Mouse (Mus musculus) CH12.LX (cell line): Measurements from ENCODE around the gene Uchl1. TPM values are rescaled to one million over a fixed set of nuclear protein-coding genes. Genes with fewer than 3 reads are reported as not detected.

Experiments used
- DNase-seq: peaks from one replicate; pipeline ENCODE4 v3.0.0-alpha.2; 2013; ENCODE audit errors: extremely low read depth
- H3K27ac ChIP-seq: 2 replicates; pipeline ENCODE4 v1.5.1; 2012; ENCODE audit warnings: low read depth, mild to moderate bottlenecking, control low read depth, moderate library complexity; ENCODE audit not compliant: insufficient read depth
- H3K27me3 ChIP-seq: replicated peaks from 2 replicates; pipeline ENCODE3; 2012; ENCODE audit warnings: inconsistent platforms
- H3K36me3 ChIP-seq, 2 experiments: replicated peaks in 1 of 2; 2 replicates each; pipeline versions ENCODE3 to v1.6.1; 2012; ENCODE audit warnings: inconsistent platforms in 1 of 2, low read length in 1 of 2, mild to moderate bottlenecking in 1 of 2, mixed read lengths in 1 of 2, moderate library complexity in 1 of 2; ENCODE audit not compliant: control insufficient read depth in 1 of 2, insufficient read depth in 1 of 2
- H3K4me1 ChIP-seq, 2 experiments: 2 replicates each; pipeline ENCODE4 v1.6.1; 2012; ENCODE audit warnings: inconsistent platforms in 1 of 2, moderate library complexity in 1 of 2; ENCODE audit not compliant: insufficient read depth in 2 of 2, control insufficient read depth in 1 of 2
- H3K4me2 ChIP-seq: 2 replicates; pipeline ENCODE4 v1.6.1; 2012; ENCODE audit warnings: low read depth, mild to moderate bottlenecking, control low read depth; ENCODE audit not compliant: poor library complexity, insufficient read depth, severe bottlenecking
- H3K4me3 ChIP-seq, 3 experiments: fragments of 150-350 bp in 1 of 3; sonication (generic) in 1 of 3; replicated peaks in 1 of 3; 2 replicates each; pipeline versions ENCODE3 to v1.5.1; 2011 to 2012; ENCODE audit warnings: low read depth in 2 of 3, low read length in 2 of 3, mild to moderate bottlenecking in 2 of 3, moderate library complexity in 2 of 3, control low read depth in 1 of 3, improper control_type of control experiment in 1 of 3, inconsistent platforms in 1 of 3, mixed read lengths in 1 of 3; ENCODE audit not compliant: poor library complexity in 1 of 3
- H3K79me2 ChIP-seq: replicated peaks from 2 replicates; pipeline ENCODE4 v1.6.1; 2012; ENCODE audit warnings: mild to moderate bottlenecking, moderate library complexity; ENCODE audit not compliant: control insufficient read depth, poor library complexity, insufficient read depth, severe bottlenecking; ENCODE audit errors: extremely low read depth
- H3K9ac ChIP-seq: 2 replicates; pipeline ENCODE4 v1.6.1; 2012; ENCODE audit warnings: low read depth, mild to moderate bottlenecking, control low read depth, moderate library complexity; ENCODE audit not compliant: insufficient read depth
- H3K9me3 ChIP-seq: replicated peaks from 2 replicates; pipeline ENCODE3; 2012; ENCODE audit warnings: low read length, inconsistent platforms, mixed read lengths
- BHLHE40 ChIP-seq: IDR thresholded peaks from 2 replicates; pipeline ENCODE4 v1.6.1; 2011; ENCODE audit warnings: mild to moderate bottlenecking, low read depth, low read length, improper control_type of control experiment
- EP300 ChIP-seq: IDR thresholded peaks from 2 replicates; pipeline ENCODE4 v1.6.1; 2011; ENCODE audit warnings: low read length, improper control_type of control experiment
- GABPA ChIP-seq: IDR thresholded peaks from 2 replicates; pipeline ENCODE4 v1.6.1; 2012; ENCODE audit warnings: low read depth, low read length, improper control_type of control experiment, inconsistent platforms; ENCODE audit not compliant: insufficient replicate concordance
- HCFC1 ChIP-seq: IDR thresholded peaks from 2 replicates; pipeline ENCODE4 v1.6.1; 2012; ENCODE audit warnings: low read depth, mild to moderate bottlenecking, inconsistent platforms, low read length, improper control_type of control experiment
- JUND ChIP-seq: conservative IDR thresholded peaks from 2 replicates; pipeline ENCODE4 v1.6.1; 2011; ENCODE audit warnings: low read depth, low read length, improper control_type of control experiment
- MAFK ChIP-seq: IDR thresholded peaks from 2 replicates; pipeline ENCODE4 v1.6.1; 2011; ENCODE audit warnings: low read length, improper control_type of control experiment; ENCODE audit not compliant: insufficient replicate concordance
- MAX ChIP-seq: IDR thresholded peaks from 2 replicates; pipeline ENCODE4 v1.6.1; 2011; ENCODE audit warnings: low read length, improper control_type of control experiment
- MEF2A ChIP-seq: IDR thresholded peaks from 2 replicates; pipeline ENCODE4 v1.6.1; 2014; ENCODE audit warnings: low read depth, mild to moderate bottlenecking, inconsistent platforms, low read length, improper control_type of control experiment, borderline replicate concordance
- MYC ChIP-seq: IDR thresholded peaks from 2 replicates; pipeline ENCODE4 v1.6.1; 2011; ENCODE audit warnings: low read depth, mild to moderate bottlenecking, improper control_type of control experiment, low read length
- NRF1 ChIP-seq: IDR thresholded peaks from 2 replicates; pipeline ENCODE4 v1.6.1; 2014; ENCODE audit warnings: low read depth, mild to moderate bottlenecking, inconsistent platforms, low read length, improper control_type of control experiment, moderate library complexity
- RAD21 ChIP-seq: IDR thresholded peaks from 2 replicates; pipeline ENCODE4 v1.6.1; 2011; ENCODE audit warnings: low read depth, mild to moderate bottlenecking, low read length, improper control_type of control experiment, moderate library complexity
- RCOR1 ChIP-seq: conservative IDR thresholded peaks from 2 replicates; pipeline ENCODE4 v1.6.1; 2012; ENCODE audit warnings: low read depth, mild to moderate bottlenecking, inconsistent platforms, low read length, improper control_type of control experiment
- SMC3 ChIP-seq: IDR thresholded peaks from 2 replicates; pipeline ENCODE4 v1.6.1; 2011; ENCODE audit warnings: low read depth, low read length, improper control_type of control experiment
- TBP ChIP-seq: conservative IDR thresholded peaks from 2 replicates; pipeline ENCODE4 v1.6.1; 2011; ENCODE audit warnings: low read depth, low read length, improper control_type of control experiment
- TCF12 ChIP-seq: IDR thresholded peaks from 2 replicates; pipeline ENCODE4 v1.6.1; 2014; ENCODE audit warnings: low read depth, mild to moderate bottlenecking, inconsistent platforms, low read length, improper control_type of control experiment
- UBTF ChIP-seq: IDR thresholded peaks from 2 replicates; pipeline ENCODE4 v1.6.1; 2012; ENCODE audit warnings: low read depth, mild to moderate bottlenecking, inconsistent platforms, low read length, improper control_type of control experiment, moderate library complexity
- ZC3H11A ChIP-seq: IDR thresholded peaks from 2 replicates; pipeline ENCODE4 v1.6.1; 2012; ENCODE audit warnings: low read depth, mild to moderate bottlenecking, inconsistent platforms, low read length, improper control_type of control experiment
- ZNF384 ChIP-seq: IDR thresholded peaks from 2 replicates; pipeline ENCODE4 v1.6.1; 2012; ENCODE audit warnings: low read depth, low read length, improper control_type of control experiment, inconsistent platforms
- dilution Hi-C: fragments of 300-500 bp; cut with MboI; formaldehyde crosslinking; loops from 2 replicates; pipeline ENCODE4 v1.14.3; 2020; ENCODE audit warnings: low sequenced_read_pairs; ENCODE audit not compliant: extremely low pct_unique_long_range_greater_than_20kb, extremely low pct_ligation_motif_present
- in situ Hi-C: fragments of 300-500 bp; cut with MboI; formaldehyde crosslinking; loops from 3 replicates; pipeline ENCODE4 v1.14.3; 2019; ENCODE audit warnings: low sequenced_read_pairs, low pct_ligation_motif_present, low pct_unique_long_range_greater_than_20kb, mixed read lengths
- polyA plus RNA-seq: library from polyadenylated mRNA; unstranded; fragments of >175 nt; gene quantifications from 2 replicates; pipeline ENCODE4 v1.2.1, GENCODE M21; 2012; ENCODE audit warnings: low read depth; ENCODE audit not compliant: insufficient read length
- total RNA-seq, 2 experiments: library from RNA; depleted of rRNA; stranded (reverse); fragments of 300-350 nt in 1 of 2; fragments of >200 nt in 1 of 2; gene quantifications; 2 replicates each; pipeline ENCODE4 v1.2.3; 2012 to 2014

Uchl1 gene
- total and polyA plus RNA-seq, 3 experiments, result not detected

GRCm38 (mm10) chr5:66712801-66713200, 36.9 kb downstream of the Uchl1 start:
- TF ChIP-seq UBTF, result no peak
- TF ChIP-seq MYC, result no peak
- TF ChIP-seq BHLHE40, result no peak
- no peak for TF ChIP-seq RCOR1
- TF ChIP-seq NRF1, result no peak
- no peak for TF ChIP-seq MEF2A
- TF ChIP-seq HCFC1, result no peak
- no peak for TF ChIP-seq GABPA
- TF ChIP-seq ZNF384, result no peak
- no peak for TF ChIP-seq EP300
- TF ChIP-seq ZC3H11A, result no peak
- no peak for TF ChIP-seq MAX
- TF ChIP-seq JUND, result no peak
- TF ChIP-seq, all 38 proteins: peak for 0
- no peaks in the 10 kb centered on the region for H3K27me3 ChIP-seq
- no peaks in the 10 kb centered on the region for H3K36me3 ChIP-seq
- DNase-seq, result no peak
- no peak overlapping the region for H3K4me3 ChIP-seq
- no peak overlapping the region for H3K4me2 ChIP-seq
- no peak overlapping the region for H3K9ac ChIP-seq
- H3K79me2 ChIP-seq, result no peaks in the 10 kb centered on the region
- H3K4me1 ChIP-seq, result no peaks in the 10 kb centered on the region
- no peak overlapping the region for H3K27ac ChIP-seq
- in situ Hi-C loops, result loop anchor here (25.0 kb wide), 1 partner anchor 500 kb away; no protein-coding TSS in a partner anchor
- no peaks in the 10 kb centered on the region for H3K9me3 ChIP-seq
- dilution Hi-C loops, result no loop called here

DNA sequence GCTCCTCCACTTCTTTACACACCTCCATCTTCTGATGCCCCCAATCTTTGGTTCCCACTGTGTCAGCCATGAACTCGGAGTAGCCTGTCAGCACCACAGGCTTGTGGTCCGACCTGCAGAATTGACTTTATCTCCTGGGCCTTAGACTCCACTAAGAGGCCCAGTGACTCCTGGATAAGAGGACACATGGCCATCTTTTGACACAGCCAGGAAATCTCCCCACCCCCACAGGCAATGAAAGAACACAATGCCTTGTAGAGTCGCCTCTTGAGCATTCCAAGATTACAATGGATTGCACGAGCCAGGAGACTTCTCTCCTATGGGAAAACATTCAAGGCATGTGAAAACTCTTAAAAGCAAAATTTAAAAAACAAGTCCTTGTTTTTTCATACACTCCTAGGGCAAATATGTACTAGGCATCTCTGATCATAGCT, 39.6 kb downstream of the Uchl1 start:
- no peak for DNase-seq
- Histone ChIP-seq H3K4me1 (no peaks in the 10 kb centered on the region), H3K9me3 (no peaks in the 10 kb centered on the region), H3K4me3 (no peak overlapping the region), H3K36me3 (no peaks in the 10 kb centered on the region), H3K27ac (no peak overlapping the region), H3K27me3 (no peaks in the 10 kb centered on the region), H3K79me2 (no peaks in the 10 kb centered on the region), H3K9ac (no peak overlapping the region)
- dilution Hi-C loops, result no loop called here
- TF ChIP-seq ZC3H11A (no peak), SMC3 (no peak), BHLHE40 (no peak), UBTF (no peak), RAD21 (no peak), TBP (no peak), MAX (no peak), MAFK (no peak), MEF2A (no peak), HCFC1 (no peak), TCF12 (no peak)
- TF ChIP-seq, all 38 proteins: peak for 0
- H3K4me2 ChIP-seq, result no peak overlapping the region
- in situ Hi-C loops, result loop anchor here (25.0 kb wide), 1 partner anchor 497 kb away; no protein-coding TSS in a partner anchor
